Mouse (Mus musculus): ENCODE data around the gene Mut. TPM values are rescaled to one million over a fixed set of nuclear protein-coding genes. Genes with fewer than 3 reads are reported as not detected.
A peak's percentile ranks its signal among the peaks of the same experiment; 100 is the strongest.

The Mut gene
- total and polyA plus RNA-seq, 3 experiments, result 25.0 to 65.8 (median 25.8) TPM

DNA sequence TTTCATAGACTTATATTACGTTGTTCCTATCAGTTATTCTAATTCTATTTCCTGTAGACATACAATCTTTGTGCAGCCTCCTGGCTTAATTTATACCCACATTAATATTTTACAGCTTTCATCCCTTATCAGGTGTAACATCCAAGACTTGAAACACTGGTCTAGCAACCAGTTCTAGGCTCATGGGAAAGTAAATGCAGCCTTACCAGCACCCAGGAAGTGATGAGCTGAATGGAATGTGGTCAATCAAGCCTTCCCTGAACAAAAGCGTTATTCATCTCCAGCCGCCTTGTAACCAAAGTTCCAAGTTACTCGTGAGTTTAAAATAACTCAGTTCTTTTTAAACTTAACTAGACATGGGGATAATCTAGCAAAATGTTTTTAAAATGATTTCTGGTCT is 49.3 kb upstream of the Mut start:
- TF ChIP-seq MAX (IDR thresholded peaks at IDR 0.05; ENCODE audit: low read length) (no peak), HCFC1 (IDR thresholded peaks at IDR 0.05; ENCODE audit: low read depth, low read length) (no peak), POLR2A (IDR thresholded peaks at IDR 0.05; ENCODE audit: control insufficient read depth in 1 of 2, insufficient read depth in 1 of 2, low read depth in 1 of 2, low read length in 2 of 2, poor library complexity in 1 of 2) (no peak), EP300 (IDR thresholded peaks at IDR 0.05; ENCODE audit: low read depth in 1 of 2, low read length in 2 of 2) (no peak), BHLHE40 (IDR thresholded peaks at IDR 0.05; ENCODE audit: borderline replicate concordance, low read depth, low read length) (no peak), ZMIZ1 (IDR thresholded peaks at IDR 0.05; ENCODE audit: low read depth, low read length) (no peak), MYC (IDR thresholded peaks at IDR 0.05; ENCODE audit: low read depth, low read length) (no peak), NELFE (IDR thresholded peaks at IDR 0.05; ENCODE audit: low read depth, low read length) (no peak), JUND (IDR thresholded peaks at IDR 0.05; ENCODE audit: low read depth, low read length) (no peak), MXI1 (IDR thresholded peaks at IDR 0.05; ENCODE audit: low read depth, low read length) (no peak), RCOR1 (IDR thresholded peaks at IDR 0.05; ENCODE audit: low read depth, low read length) (no peak)
- H3K27ac ChIP-seq (ENCODE audit: control insufficient read depth, low read depth, low read length), result no peak overlapping the region
- DNase-seq (ENCODE audit: low read depth, low spot score), result no peak
- H3K4me1 ChIP-seq (ENCODE audit: control insufficient read depth in 1 of 2, insufficient read depth in 2 of 2, low read length in 2 of 2), result peaks cover 6 to 16% of the 10 kb centered on the region in 2 experiments
- no peak overlapping the region for H3K9ac ChIP-seq (ENCODE audit: control insufficient read depth, low read depth, low read length, poor library complexity, severe bottlenecking)
- H3K9me3 ChIP-seq (replicated peaks; ENCODE audit: insufficient read depth, low read length), result no peaks in the 10 kb centered on the region
- no peaks in the 10 kb centered on the region for H3K27me3 ChIP-seq (ENCODE audit: control insufficient read depth in 1 of 2, insufficient read depth in 2 of 2, low read length in 2 of 2)
- no peak overlapping the region for H3K4me3 ChIP-seq (ENCODE audit: control insufficient read depth in 1 of 2, insufficient read depth in 1 of 2, low read depth in 2 of 2, low read length in 2 of 2)
- H3K36me3 ChIP-seq (ENCODE audit: control insufficient read depth in 1 of 2, insufficient read depth in 2 of 2, low read length in 2 of 2), result peaks cover 0 to 23% of the 10 kb centered on the region in 2 experiments; a peak in 2 of 4 replicates
- H3K79me2 ChIP-seq (ENCODE audit: control insufficient read depth, insufficient read depth, low read length, poor library complexity), result peaks cover under 1% of the 10 kb centered on the region; the same call in 1 of the 2 replicates

DNA sequence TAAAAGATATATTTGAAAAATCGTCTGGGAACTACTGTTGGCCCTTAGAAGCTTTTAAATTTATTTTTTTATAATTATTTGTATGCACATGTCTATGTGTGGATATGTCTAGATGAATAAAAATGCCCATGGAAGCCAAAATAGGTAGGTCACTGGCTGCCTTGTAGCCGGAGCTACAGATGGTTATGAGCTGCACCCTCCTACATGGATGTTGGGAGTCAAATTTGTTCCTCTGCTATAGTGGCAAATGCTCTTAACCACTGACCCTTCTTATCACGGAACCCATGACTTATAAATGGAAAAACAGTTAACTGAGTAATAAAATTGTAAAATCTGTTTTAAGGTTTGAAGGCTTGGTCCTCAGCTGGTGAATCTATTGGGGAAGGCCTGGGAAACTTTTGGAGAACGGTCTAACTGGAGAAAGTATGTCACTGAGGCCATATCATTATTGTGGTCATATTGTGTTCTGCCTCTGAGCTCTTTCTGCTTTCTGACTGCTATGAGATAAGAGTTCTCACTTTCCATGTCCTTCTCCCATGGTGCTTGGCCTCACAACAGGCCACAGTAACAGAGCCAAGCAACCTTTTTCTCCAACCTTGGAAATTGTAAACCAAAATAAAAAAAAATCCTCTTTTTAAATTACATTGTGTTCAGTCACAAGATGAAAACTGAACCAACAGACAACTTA is 46.5 kb upstream of the Mut start:
- Histone ChIP-seq H3K27me3 (ENCODE audit: control insufficient read depth in 1 of 2, insufficient read depth in 2 of 2, low read length in 2 of 2) (no peaks in the 10 kb centered on the region), H3K36me3 (ENCODE audit: control insufficient read depth in 1 of 2, insufficient read depth in 2 of 2, low read length in 2 of 2) (peaks cover 0 to 22% of the 10 kb centered on the region in 2 experiments; a peak in 2 of 4 replicates), H3K27ac (ENCODE audit: control insufficient read depth, low read depth, low read length) (no peak overlapping the region), H3K9ac (ENCODE audit: control insufficient read depth, low read depth, low read length, poor library complexity, severe bottlenecking) (no peak overlapping the region), H3K9me3 (replicated peaks; ENCODE audit: insufficient read depth, low read length) (no peaks in the 10 kb centered on the region), H3K79me2 (ENCODE audit: control insufficient read depth, insufficient read depth, low read length, poor library complexity) (no peaks in the 10 kb centered on the region), H3K4me1 (ENCODE audit: control insufficient read depth in 1 of 2, insufficient read depth in 2 of 2, low read length in 2 of 2) (peaks cover 8 to 12% of the 10 kb centered on the region in 2 experiments), H3K4me3 (ENCODE audit: control insufficient read depth in 1 of 2, insufficient read depth in 1 of 2, low read depth in 2 of 2, low read length in 2 of 2) (no peak overlapping the region)
- DNase-seq (ENCODE audit: low read depth, low spot score), result peak; percentile 68
- TF ChIP-seq POLR2AphosphoS2 (IDR thresholded peaks at IDR 0.05; ENCODE audit: low read length) (no peak), MAFK (IDR thresholded peaks at IDR 0.05; ENCODE audit: borderline replicate concordance, low read depth, low read length) (no peak), SIN3A (IDR thresholded peaks at IDR 0.05; ENCODE audit: low read length) (no peak), TAL1 (IDR thresholded peaks at IDR 0.05; ENCODE audit: low read length) (peak; percentile 38), MAX (IDR thresholded peaks at IDR 0.05; ENCODE audit: low read length) (no peak), UBTF (IDR thresholded peaks at IDR 0.05; ENCODE audit: borderline replicate concordance, insufficient read depth, low read depth, low read length) (no peak), SMC3 (IDR thresholded peaks at IDR 0.05; ENCODE audit: low read depth, low read length) (no peak), TBP (IDR thresholded peaks at IDR 0.05; ENCODE audit: low read depth, low read length) (no peak), POLR2A (IDR thresholded peaks at IDR 0.05; ENCODE audit: control insufficient read depth in 1 of 2, insufficient read depth in 1 of 2, low read depth in 1 of 2, low read length in 2 of 2, poor library complexity in 1 of 2) (no peak), NRF1 (IDR thresholded peaks at IDR 0.05; ENCODE audit: insufficient read depth, low read depth, low read length, poor library complexity, severe bottlenecking) (no peak), ETS1 (IDR thresholded peaks at IDR 0.05; ENCODE audit: low read depth, low read length) (peak; percentile 44; the same call in 1 of the 2 replicates), NELFE (IDR thresholded peaks at IDR 0.05; ENCODE audit: low read depth, low read length) (no peak), GATA1 (IDR thresholded peaks at IDR 0.05; ENCODE audit: low read depth, low read length) (peak; percentile 50), E2F4 (IDR thresholded peaks at IDR 0.05; ENCODE audit: borderline replicate concordance, low read depth, low read length) (no peak), JUND (IDR thresholded peaks at IDR 0.05; ENCODE audit: low read depth, low read length) (no peak), HCFC1 (IDR thresholded peaks at IDR 0.05; ENCODE audit: low read depth, low read length) (no peak), ZC3H11A (IDR thresholded peaks at IDR 0.05; ENCODE audit: low read depth, low read length) (no peak), POLR2AphosphoS5 (IDR thresholded peaks at IDR 0.05; ENCODE audit: borderline replicate concordance, low read depth, low read length) (no peak), ZKSCAN1 (IDR thresholded peaks at IDR 0.05; ENCODE audit: low read depth, low read length) (no peak), GABPA (IDR thresholded peaks at IDR 0.05; ENCODE audit: low read depth, low read length) (no peak), BHLHE40 (IDR thresholded peaks at IDR 0.05; ENCODE audit: borderline replicate concordance, low read depth, low read length) (no peak), CHD2 (IDR thresholded peaks at IDR 0.05; ENCODE audit: low read length) (no peak), RAD21 (IDR thresholded peaks at IDR 0.05; ENCODE audit: low read depth, low read length) (no peak), ZNF384 (IDR thresholded peaks at IDR 0.05; ENCODE audit: low read depth, low read length) (no peak), MAZ (IDR thresholded peaks at IDR 0.05; ENCODE audit: low read depth, low read length) (no peak)
